Mouse (Mus musculus) WW6 (cell line): Measurements from ENCODE around the gene Il22ra2.
"Not testable (repeated sequence)": the region's sequence is repeated elsewhere in the genome, so short reads cannot be mapped to it uniquely, and the experiment has no call there.

Source experiments
- DNase-seq: peaks from one replicate; pipeline ENCODE4 v3.0.0-alpha.2; 2013; ENCODE audit warnings: low read depth, low spot score

Il22ra2 gene

GRCm38 (mm10) chr10:19600093-19600420 lies 21.7 kb upstream of the Il22ra2 start:
- no peak for DNase-seq

DNA sequence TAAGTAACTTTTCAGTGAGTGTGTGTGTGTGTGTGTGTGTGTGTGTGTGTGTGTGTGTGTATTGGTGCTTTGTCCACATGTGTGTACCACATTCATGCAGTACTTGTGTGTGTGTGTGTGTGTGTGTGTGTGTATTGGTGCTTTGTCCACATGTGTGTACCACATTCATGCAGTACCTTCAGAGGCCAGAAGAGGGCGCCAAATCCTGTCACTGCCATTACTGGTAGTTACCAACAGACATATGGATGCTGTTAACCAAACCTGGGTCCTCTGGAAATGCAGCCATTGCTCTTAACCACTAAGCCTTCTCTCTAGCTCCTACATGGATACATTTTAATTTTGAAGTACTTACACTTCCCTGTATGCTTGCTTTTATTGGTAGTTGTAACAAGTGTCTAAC lies 20.3 kb upstream of the Il22ra2 start:
- DNase-seq = not testable (repeated sequence)

DNA sequence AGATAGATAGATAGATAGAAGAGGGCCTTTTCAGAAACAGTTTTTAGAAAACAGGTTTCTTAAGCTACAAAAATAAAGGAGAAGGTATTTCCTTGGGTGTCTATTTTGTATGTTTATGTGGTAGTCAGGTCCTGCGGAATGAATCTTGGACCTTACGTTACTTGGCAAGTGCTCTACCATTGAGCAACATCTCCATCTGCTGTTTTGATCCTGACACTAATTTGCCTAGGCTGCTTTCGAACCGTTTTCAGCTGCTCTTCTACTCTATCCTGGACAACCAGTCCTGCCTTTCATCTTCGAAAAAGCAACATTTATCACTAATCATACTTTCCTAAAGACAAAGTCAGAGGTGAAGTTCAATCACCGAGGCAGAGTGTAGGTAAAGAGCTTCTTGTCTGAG lies 18.6 kb upstream of the Il22ra2 start:
- no peak for DNase-seq

GRCm38 (mm10) chr10:19609125-19609524 lies 12.7 kb upstream of the Il22ra2 start:
- no peak for DNase-seq

- no peak for DNase-seq
Observed at GRCm38 (mm10) chr10:19611616-19612015, 10.2 kb upstream of the Il22ra2 start.

DNA sequence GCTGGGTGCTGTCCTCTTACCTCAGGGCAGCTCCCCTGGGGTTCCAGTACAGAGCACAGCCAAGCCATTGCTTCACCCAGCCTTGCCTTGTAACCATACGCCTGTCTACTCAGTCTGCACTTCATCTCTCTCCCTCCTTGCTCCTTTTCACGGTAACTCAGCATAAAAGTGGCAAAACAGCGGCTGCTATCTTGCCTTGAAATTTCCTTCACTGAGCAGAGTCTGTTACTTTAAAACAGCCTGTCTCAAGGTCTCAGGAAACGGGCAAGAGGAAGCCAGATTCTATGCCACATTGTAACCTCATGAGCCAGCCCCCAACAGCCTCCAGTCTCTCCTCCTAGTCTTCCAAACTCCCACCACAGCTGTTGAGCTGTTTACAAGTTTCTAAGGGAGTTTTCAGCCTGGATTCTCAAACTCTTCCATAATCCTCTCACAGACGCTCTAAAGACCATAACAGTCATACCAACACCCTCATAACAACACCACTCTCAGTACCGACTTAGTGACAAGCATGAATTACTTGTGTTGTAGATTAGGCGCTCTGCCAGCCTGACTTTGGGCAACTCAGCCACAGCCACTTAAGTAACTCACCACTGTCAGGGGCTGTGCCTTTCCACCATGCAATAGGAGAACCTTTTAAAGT lies 8.6 kb upstream of the Il22ra2 start:
- no peak for DNase-seq

- no peak for DNase-seq
Observed at GRCm38 (mm10) chr10:19619736-19620135, 2.1 kb upstream of the Il22ra2 start.

DNA sequence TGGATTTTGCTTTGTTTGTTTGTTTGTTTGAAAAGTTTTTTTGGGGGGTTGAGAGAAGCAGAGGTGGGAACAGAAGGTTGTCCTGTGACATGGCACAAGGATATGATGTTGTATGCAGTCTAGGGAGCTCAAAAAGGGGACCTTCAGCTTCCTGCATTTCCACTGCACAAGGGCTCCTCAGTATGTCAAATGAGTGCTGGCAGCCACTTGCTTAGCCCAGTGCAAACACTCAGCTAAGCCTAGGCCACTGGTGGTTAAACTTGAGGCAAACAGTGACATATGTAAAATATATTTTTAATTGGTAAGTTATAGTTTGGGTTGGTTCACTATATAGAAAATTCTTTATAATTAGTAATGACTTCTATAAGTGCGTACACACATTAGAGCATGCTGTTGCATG lies 2.8 kb downstream of the Il22ra2 start:
- no peak for DNase-seq

DNA sequence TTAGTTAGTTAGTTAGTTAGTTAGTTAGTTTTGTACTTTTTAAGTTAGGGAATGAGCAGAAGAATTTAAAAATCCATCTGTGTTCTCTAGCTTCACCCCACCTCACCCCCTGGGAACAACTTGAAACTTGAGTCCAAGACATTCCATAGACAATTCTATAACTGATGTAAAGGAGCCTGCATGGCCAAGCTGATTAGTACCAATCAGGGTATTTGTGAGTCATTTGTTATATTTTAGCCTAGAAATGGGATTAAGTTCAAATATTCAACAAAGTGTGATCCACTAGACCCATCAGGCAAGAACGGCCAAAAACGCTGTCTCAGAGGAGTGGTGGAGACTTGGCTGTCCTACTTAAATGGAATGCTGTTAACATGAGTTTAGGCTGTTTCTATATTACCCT lies 5.5 kb downstream of the Il22ra2 start:
- DNase-seq = no peak

GRCm38 (mm10) chr10:19627748-19628147 lies 6.0 kb downstream of the Il22ra2 start:
- no peak for DNase-seq

GRCm38 (mm10) chr10:19631616-19632195 lies 9.9 kb downstream of the Il22ra2 start:
- no peak for DNase-seq

- no peak for DNase-seq
Observed at GRCm38 (mm10) chr10:19638851-19639250, 17.1 kb downstream of the Il22ra2 start.

DNA sequence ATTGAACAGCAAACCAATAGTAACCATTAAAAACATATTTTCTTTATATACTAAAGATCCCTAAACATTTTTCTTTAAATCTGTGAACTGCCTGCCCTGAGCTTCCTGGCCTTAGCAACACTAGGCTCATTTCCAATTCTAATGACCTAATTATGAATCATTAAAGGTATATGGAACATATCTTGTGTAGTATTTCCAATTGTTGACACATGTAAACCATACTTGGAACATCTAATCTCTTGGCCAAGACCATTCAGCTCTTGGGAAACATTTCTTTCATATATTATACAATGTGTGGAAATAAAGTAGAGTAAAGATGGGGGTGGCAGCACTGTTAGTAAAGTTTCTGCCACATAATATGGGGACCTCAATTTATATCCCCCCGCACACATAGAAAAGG lies 17.8 kb downstream of the Il22ra2 start:
- DNase-seq = no peak

- no peak for DNase-seq
Observed at GRCm38 (mm10) chr10:19645119-19645518, 23.3 kb downstream of the Il22ra2 start.

DNA sequence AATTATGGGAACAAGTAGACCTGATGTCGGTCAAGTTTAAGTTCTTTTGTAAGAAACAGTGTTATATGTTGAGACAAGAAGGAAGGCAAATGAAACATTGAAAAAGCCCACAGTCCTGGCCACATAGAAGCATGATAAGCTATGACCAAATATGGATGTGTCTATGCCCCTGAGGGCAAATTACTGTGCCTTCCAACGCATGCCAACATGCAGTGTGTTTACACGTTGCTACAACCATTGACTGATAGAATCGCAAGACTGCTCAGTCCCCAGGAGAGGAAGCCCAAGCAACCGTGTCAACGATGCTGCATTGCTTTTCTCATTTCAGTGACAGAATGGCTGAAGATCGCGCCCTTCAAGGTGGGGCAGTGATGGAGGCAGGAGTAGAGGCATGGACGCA lies 35.6 kb downstream of the Il22ra2 start:
- DNase-seq = no peak

DNA sequence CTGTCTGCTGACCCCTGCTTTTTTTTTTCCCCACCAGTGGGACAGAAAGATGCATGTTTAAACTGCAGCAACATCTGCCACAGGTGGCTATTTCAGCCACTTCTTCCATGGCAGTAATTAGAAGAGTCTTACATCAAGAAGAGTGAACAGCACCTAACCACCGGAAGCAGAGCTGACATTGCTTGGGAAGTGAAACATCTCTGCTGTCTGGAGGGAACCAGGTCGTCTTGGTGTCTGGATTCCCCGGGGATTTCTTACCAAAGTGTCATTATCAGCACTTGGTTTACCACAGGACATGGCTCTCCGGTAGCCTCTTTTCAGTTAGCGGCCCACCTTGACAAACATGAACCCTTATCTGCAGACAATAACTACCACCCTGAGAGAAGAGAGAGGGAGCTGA lies 38.2 kb downstream of the Il22ra2 start:
- DNase-seq = no peak

- DNase-seq = no peak
Observed at GRCm38 (mm10) chr10:19668973-19669372, 47.2 kb downstream of the Il22ra2 start.

GRCm38 (mm10) chr10:19672015-19672414 lies 50.2 kb downstream of the Il22ra2 start:
- DNase-seq = no peak

DNA sequence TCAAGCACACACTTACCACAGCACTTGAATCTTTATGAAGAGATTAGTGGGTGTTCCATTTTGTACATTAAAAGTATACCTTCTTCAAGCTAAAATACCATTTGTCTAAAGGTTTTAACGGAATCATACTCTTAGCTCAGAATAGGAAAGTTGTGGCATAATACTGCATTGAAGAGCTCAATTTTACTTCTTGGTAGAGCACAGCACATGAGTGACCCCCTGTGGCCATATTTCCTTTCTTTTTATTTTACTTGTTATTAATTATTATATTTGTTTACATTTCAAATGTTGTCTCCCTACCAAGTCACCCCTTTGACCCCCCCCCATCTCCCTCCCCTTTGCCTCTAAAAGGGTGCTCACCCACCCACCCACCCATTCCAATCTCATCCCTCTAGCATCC lies 51.3 kb downstream of the Il22ra2 start:
- no peak for DNase-seq
